Comparison of ENCODE assay signal across 7 mouse cellular contexts in genomic region chrX:71051361-71052114, GRCm38 (mm10). TPM values are rescaled to one million over a fixed set of nuclear protein-coding genes. Genes with fewer than 3 reads are reported as not detected.
DNase-seq lines count a peak whose midpoint lies in the region; ATAC-seq lines count a peak whose summit lies in the region.

No protein-coding gene starts in this region.

- intact Hi-C loops in left cerebral cortex, postnatal 14 days (cut with DNase I) = loop anchor here (2.0 to 10.0 kb wide), 4 partner anchors 147 to 469 kb away; no protein-coding TSS in a partner anchor

- peaks cover 2% of the 10 kb centered on the region for H3K27me3 ChIP-seq in forebrain, embryonic 11.5 days (ENCODE audit: control insufficient read depth, insufficient read depth, low read length)
- H3K27me3 ChIP-seq in hindbrain, embryonic 10.5 days (ENCODE audit: insufficient read depth, poor library complexity, severe bottlenecking) = peaks cover 60% of the 10 kb centered on the region
- H3K27me3 ChIP-seq in midbrain, embryonic 13.5 days = peaks cover 5% of the 10 kb centered on the region

- peak overlapping the region; percentile 51 for H3K4me3 ChIP-seq in forebrain, embryonic 11.5 days (ENCODE audit: low read depth, low read length)
- peak overlapping the region; percentile 58 for H3K4me3 ChIP-seq in hindbrain, embryonic 10.5 days
- H3K4me3 ChIP-seq in midbrain, embryonic 13.5 days (replicated peaks) = peak overlapping the region; percentile 55

- peak overlapping the region; percentile 70 for H3K9ac ChIP-seq in forebrain, embryonic 11.5 days (ENCODE audit: low read length)
- peak overlapping the region; percentile 72 for H3K9ac ChIP-seq in midbrain, embryonic 13.5 days (replicated peaks)

- H3K27ac ChIP-seq in forebrain, embryonic 11.5 days (ENCODE audit: low read depth, low read length) = peak overlapping the region; percentile 81
- H3K27ac ChIP-seq in hindbrain, embryonic 10.5 days = peak overlapping the region; percentile 87
- H3K27ac ChIP-seq in midbrain, embryonic 13.5 days = peak overlapping the region; percentile 84

- ATAC-seq in forebrain, embryonic 11.5 days (replicated peaks; ENCODE audit: low FRiP score) = peak; percentile 85
- peak; percentile 78 for ATAC-seq in midbrain, embryonic 13.5 days

- peak; percentile 12 for DNase-seq in ZHBTc4 (ENCODE audit: low read depth, low spot score)
- peak; percentile 9 for DNase-seq in adrenal gland, postnatal 25 days
- peak; percentile 80 for DNase-seq in forebrain, embryonic 11.5 days (ENCODE audit: low spot score)
- no peak for DNase-seq in hindbrain, embryonic 10.5 days (ENCODE audit: low spot score)
- peak; percentile 5 to 22 for DNase-seq in left cerebral cortex, postnatal 14 days (ENCODE audit: low spot score in 2 of 2)
- DNase-seq in urinary bladder, postnatal 25 days (ENCODE audit: low spot score) = peak; percentile 5

- no peaks in the 10 kb centered on the region for H3K36me3 ChIP-seq in forebrain, embryonic 11.5 days (ENCODE audit: control insufficient read depth, insufficient read depth, low read length)
- no peaks in the 10 kb centered on the region for H3K36me3 ChIP-seq in hindbrain, embryonic 10.5 days
- H3K36me3 ChIP-seq in midbrain, embryonic 13.5 days = no peaks in the 10 kb centered on the region

- WGBS in forebrain, embryonic 11.5 days = 26% methylated on average over 27 of the region's 30 CpGs
- 24% methylated on average over 30 of the region's 30 CpGs for WGBS in hindbrain, embryonic 10.5 days
- 33% methylated on average over 28 of the region's 30 CpGs for WGBS in midbrain, embryonic 13.5 days

- H3K4me2 ChIP-seq in forebrain, embryonic 11.5 days (ENCODE audit: low read depth, low read length, severe bottlenecking) = peak overlapping the region; percentile 60
- H3K4me2 ChIP-seq in midbrain, embryonic 13.5 days (replicated peaks) = peak overlapping the region; percentile 72

- no peaks in the 10 kb centered on the region for H3K9me3 ChIP-seq in forebrain, embryonic 11.5 days (ENCODE audit: control insufficient read depth, low read length)
- H3K9me3 ChIP-seq in hindbrain, embryonic 10.5 days = no peaks in the 10 kb centered on the region
- H3K9me3 ChIP-seq in midbrain, embryonic 13.5 days = no peaks in the 10 kb centered on the region

- H3K4me1 ChIP-seq in forebrain, embryonic 11.5 days (replicated peaks; ENCODE audit: control insufficient read depth, insufficient read depth, low read length) = 0 out of 2 replicates have a peak, but pooled peaks cover 2% of the 10 kb centered on the region
- peaks cover 6% of the 10 kb centered on the region; the same call in 1 of the 2 replicates for H3K4me1 ChIP-seq in hindbrain, embryonic 10.5 days (replicated peaks)
- H3K4me1 ChIP-seq in midbrain, embryonic 13.5 days (replicated peaks) = peaks cover 19% of the 10 kb centered on the region; the same call in 1 of the 2 replicates

RNA-seq across cellular contexts. Expression of gene Mamld1, which starts 1.5 kb away (rescaled TPM):
- total RNA-seq in adrenal gland, postnatal 25 days (2021) = 15.5 and 17.3 TPM in 2 replicates
- 16.5 and 17.4 TPM in 2 replicates for polyA plus RNA-seq in forebrain, embryonic 11.5 days (2014; fragmentation: Nextera tagmentation; extraction: Ambion mirVana)
- polyA plus RNA-seq in hindbrain, embryonic 10.5 days (2016; fragmentation: Nextera tagmentation; extraction: Ambion mirVana) = 2.2 and 2.8 TPM in 2 replicates
- 10 to 100 TPM; 25.5 to 27.3 TPM for total RNA-seq in left cerebral cortex, postnatal 14 days (2021)
- 4.0 and 5.3 TPM in 2 replicates for polyA plus RNA-seq in midbrain, embryonic 13.5 days (2015; fragmentation: Nextera tagmentation; extraction: Ambion mirVana)
